Mouse (Mus musculus) forebrain, embryonic 11.5 days (tissue): ENCODE measurements around the gene Prss48. TPM values are rescaled to one million over a fixed set of nuclear protein-coding genes. Genes with fewer than 3 reads are reported as not detected.

ENCODE experiments used
- ATAC-seq: fragments of 200-750 bp; cut with Nextera tagmentation; replicated peaks from 2 replicates; pipeline ENCODE4 v1.8.0; 2017; ENCODE audit warnings: moderate TSS enrichment; ENCODE audit not compliant: low FRiP score
- DNase-seq: peaks from one replicate; pipeline ENCODE4 v3.0.0-alpha.2; 2017; ENCODE audit warnings: low spot score
- H3K27ac ChIP-seq: fragments of 300-500 bp; sonication (generic); 2 replicates; pipeline ENCODE4 v1.5.1; 2014; ENCODE audit warnings: low read depth, low read length
- H3K27me3 ChIP-seq: fragments of 300-500 bp; sonication (generic); 2 replicates; pipeline ENCODE4 v1.6.1; 2014; ENCODE audit warnings: mild to moderate bottlenecking, low read length, mixed read lengths; ENCODE audit not compliant: control insufficient read depth, insufficient read depth
- H3K36me3 ChIP-seq: fragments of 300-500 bp; sonication (generic); 2 replicates; pipeline ENCODE4 v1.6.1; 2014; ENCODE audit warnings: mild to moderate bottlenecking, low read length, moderate library complexity, mixed read lengths; ENCODE audit not compliant: control insufficient read depth, insufficient read depth
- H3K4me1 ChIP-seq: fragments of 300-500 bp; sonication (generic); replicated peaks from 2 replicates; pipeline ENCODE4 v1.6.1; 2014; ENCODE audit warnings: low read length, mixed read lengths; ENCODE audit not compliant: control insufficient read depth, insufficient read depth
- H3K4me2 ChIP-seq: fragments of 300-500 bp; sonication (generic); 2 replicates; pipeline ENCODE4 v1.6.1; 2014; ENCODE audit warnings: low read depth, mild to moderate bottlenecking, low read length, moderate library complexity, mixed read lengths; ENCODE audit not compliant: severe bottlenecking
- H3K4me3 ChIP-seq: fragments of 300-500 bp; sonication (generic); 2 replicates; pipeline ENCODE4 v1.5.1; 2014; ENCODE audit warnings: low read depth, low read length
- H3K9ac ChIP-seq: fragments of 300-500 bp; sonication (generic); 2 replicates; pipeline ENCODE4 v1.6.1; 2014; ENCODE audit warnings: low read length
- H3K9me3 ChIP-seq: fragments of 300-500 bp; sonication (generic); 2 replicates; pipeline ENCODE4 v1.6.1; 2016; ENCODE audit warnings: low read length, mixed read lengths; ENCODE audit not compliant: control insufficient read depth
- WGBS: fragments of 180-500 bp; shearing (Covaris S2); extraction: QIAGEN DNeasy Blood & Tissue Kit; methylation state at CpG from one replicate; pipeline ENCODE4 v1.1.7; 2014; 5-methylcytosine and 5-hydroxymethylcytosine counted together
- polyA plus RNA-seq: library from polyadenylated mRNA; unstranded; fragments of >200 nt; fragmentation: Nextera tagmentation; extraction: Ambion mirVana; gene quantifications from 2 replicates; pipeline ENCODE4 v1.2.1, GENCODE M21; 2014

Gene Prss48
- polyA plus RNA-seq, 1 experiment from 2014 or later = not detected

- no peak for ATAC-seq
- Histone ChIP-seq H3K9ac (no peak overlapping the region), H3K27me3 (no peaks in the 10 kb centered on the region), H3K36me3 (no peaks in the 10 kb centered on the region), H3K27ac (no peak overlapping the region), H3K4me2 (no peak overlapping the region), H3K4me3 (no peak overlapping the region), H3K4me1 (no peaks in the 10 kb centered on the region), H3K9me3 (no peaks in the 10 kb centered on the region)
- 93% methylated on average over 4 of the region's 4 CpGs for WGBS
- DNase-seq = no peak
Observed at GRCm38 (mm10) chr3:85950914-85951313, 51.4 kb downstream of the Prss48 start.

Other genes starting within 250 kb of the Prss48 start
- 0.64 and 0.67 TPM in 2 replicates for gene Fam160a1, start 185.2 kb downstream of the Prss48 start, polyA plus RNA-seq
- gene Glt28d2, start 115.0 kb downstream of the Prss48 start, polyA plus RNA-seq = 0.13 and 0.15 TPM in 2 replicates
- gene Gm37240, start 115.0 kb downstream of the Prss48 start, polyA plus RNA-seq = 0.43 and 0.53 TPM in 2 replicates
- 10.9 and 11.0 TPM in 2 replicates for gene Sh3d19, start 31.4 kb downstream of the Prss48 start, polyA plus RNA-seq
- gene Rps3a1, start 140.2 kb upstream of the Prss48 start, polyA plus RNA-seq = 981 and 1,071 TPM in 2 replicates
- gene Lrba, start 222.2 kb upstream of the Prss48 start, polyA plus RNA-seq = 4.1 and 4.3 TPM in 2 replicates